Comparison of ENCODE assay signal across 12 mouse cellular contexts in the genomic region with DNA sequence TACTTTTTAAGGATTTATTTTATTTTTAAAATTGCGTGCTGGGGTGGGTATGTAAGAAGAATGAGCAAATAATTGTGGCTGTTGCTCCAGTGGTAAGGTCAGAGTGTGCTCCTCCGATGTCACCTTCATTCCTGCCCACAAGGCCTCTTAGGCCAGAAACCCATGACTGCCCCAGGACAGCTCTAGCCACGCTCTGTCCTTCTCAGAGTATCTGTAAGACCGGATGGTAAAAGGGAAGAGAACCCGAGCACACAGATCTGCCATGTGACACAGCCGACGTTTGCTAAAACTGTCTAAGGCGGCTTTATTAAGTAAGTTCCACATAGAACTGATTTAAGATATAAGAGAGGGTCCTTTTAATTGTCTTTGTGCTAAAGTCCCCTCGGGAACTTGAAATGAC.
DNase-seq lines count a peak whose midpoint lies in the region; ATAC-seq and TF ChIP-seq lines count a peak whose summit lies in the region.
"Had no signal": no experiment of that assay in that cellular context is flagged by ENCODE, and none has a peak within 500 bp of the region (broad histone marks: within the 10 kb centered on the region; RNA-seq: fewer than 3 reads in every experiment).

No protein-coding gene starts in this region.

- H3K27me3 ChIP-seq in heart, embryonic 13.5 days (replicated peaks) = 0 out of 2 replicates have a peak, but pooled peaks cover 3% of the 10 kb centered on the region
- no peaks in the 10 kb centered on the region for H3K27me3 ChIP-seq in intestine, postnatal 0 days (replicated peaks; ENCODE audit: control insufficient read depth, insufficient read depth, low read length)
- H3K27me3 ChIP-seq in intestine, embryonic 16.5 days (replicated peaks; ENCODE audit: control insufficient read depth, insufficient read depth, low read length) = no peaks in the 10 kb centered on the region
- no peaks in the 10 kb centered on the region for H3K27me3 ChIP-seq in neural tube, embryonic 13.5 days
- H3K27me3 ChIP-seq: embryonic facial prominence, embryonic 13.5 days; heart, embryonic 15.5 days; liver, embryonic 13.5 days; midbrain, embryonic 12.5 days; stomach, embryonic 15.5 days had no signal

- H3K36me3 ChIP-seq in heart, embryonic 13.5 days = no peaks in the 10 kb centered on the region
- H3K36me3 ChIP-seq in intestine, postnatal 0 days (ENCODE audit: control insufficient read depth, insufficient read depth) = no peaks in the 10 kb centered on the region
- no peaks in the 10 kb centered on the region for H3K36me3 ChIP-seq in intestine, embryonic 16.5 days (ENCODE audit: control insufficient read depth, insufficient read depth, low read length)
- no peaks in the 10 kb centered on the region for H3K36me3 ChIP-seq in neural tube, embryonic 13.5 days
- H3K36me3 ChIP-seq: embryonic facial prominence, embryonic 13.5 days; heart, embryonic 15.5 days; liver, embryonic 13.5 days; midbrain, embryonic 12.5 days; stomach, embryonic 15.5 days had no signal

- 72% methylated on average over 9 of the region's 9 CpGs for WGBS in heart, embryonic 13.5 days
- WGBS in intestine, postnatal 0 days = 73% methylated on average over 9 of the region's 9 CpGs
- WGBS in intestine, embryonic 16.5 days = 69% methylated on average over 9 of the region's 9 CpGs
- 84% methylated on average over 9 of the region's 9 CpGs for WGBS in neural tube, embryonic 13.5 days

- H3K9me3 ChIP-seq in heart, embryonic 13.5 days = no peaks in the 10 kb centered on the region
- no peaks in the 10 kb centered on the region for H3K9me3 ChIP-seq in intestine, postnatal 0 days (ENCODE audit: control insufficient read depth)
- no peaks in the 10 kb centered on the region for H3K9me3 ChIP-seq in intestine, embryonic 16.5 days (ENCODE audit: control insufficient read depth, low read length)
- H3K9me3 ChIP-seq in neural tube, embryonic 13.5 days = no peaks in the 10 kb centered on the region
- H3K9me3 ChIP-seq: embryonic facial prominence, embryonic 13.5 days; heart, embryonic 15.5 days; liver, embryonic 13.5 days; midbrain, embryonic 12.5 days; stomach, embryonic 15.5 days had no signal

- H3K4me1 ChIP-seq in heart, embryonic 13.5 days = peaks cover 5% of the 10 kb centered on the region; the same call in 1 of the 2 replicates
- H3K4me1 ChIP-seq in intestine, postnatal 0 days (replicated peaks; ENCODE audit: control insufficient read depth, insufficient read depth, low read length) = no peaks in the 10 kb centered on the region
- H3K4me1 ChIP-seq in intestine, embryonic 16.5 days (ENCODE audit: control insufficient read depth, insufficient read depth, low read length) = 0 out of 2 replicates have a peak, but pooled peaks cover 2% of the 10 kb centered on the region
- H3K4me1 ChIP-seq in neural tube, embryonic 13.5 days (replicated peaks) = peaks cover 10% of the 10 kb centered on the region
- H3K4me1 ChIP-seq: heart, embryonic 15.5 days; midbrain, embryonic 12.5 days had no signal

- peak overlapping the region; percentile 53 for H3K4me2 ChIP-seq in heart, embryonic 13.5 days
- H3K4me2 ChIP-seq in intestine, postnatal 0 days (replicated peaks; ENCODE audit: low read depth) = peak overlapping the region; percentile 57; the same call in 1 of the 2 replicates
- no peak overlapping the region for H3K4me2 ChIP-seq in intestine, embryonic 16.5 days (ENCODE audit: low read depth, low read length)
- H3K4me2 ChIP-seq in neural tube, embryonic 13.5 days = peak overlapping the region; percentile 43
- H3K4me2 ChIP-seq: midbrain, embryonic 12.5 days had no signal

- H3K4me3 ChIP-seq in heart, embryonic 13.5 days = no peak overlapping the region
- no peak overlapping the region for H3K4me3 ChIP-seq in intestine, postnatal 0 days (ENCODE audit: low read depth, low read length)
- H3K4me3 ChIP-seq in intestine, embryonic 16.5 days (ENCODE audit: low read length) = no peak overlapping the region
- H3K4me3 ChIP-seq in neural tube, embryonic 13.5 days = no peak overlapping the region
- H3K4me3 ChIP-seq: embryonic facial prominence, embryonic 13.5 days; heart, embryonic 15.5 days; liver, embryonic 13.5 days; midbrain, embryonic 12.5 days had no signal

- H3K27ac ChIP-seq in heart, embryonic 13.5 days (replicated peaks) = no peak overlapping the region
- H3K27ac ChIP-seq in intestine, postnatal 0 days (ENCODE audit: low read depth, low read length) = peak overlapping the region; percentile 3; the same call in 1 of the 2 replicates
- no peak overlapping the region for H3K27ac ChIP-seq in intestine, embryonic 16.5 days (ENCODE audit: low read length)
- no peak overlapping the region for H3K27ac ChIP-seq in neural tube, embryonic 13.5 days (replicated peaks)
- H3K27ac ChIP-seq: embryonic facial prominence, embryonic 13.5 days; heart, embryonic 15.5 days; liver, embryonic 13.5 days; midbrain, embryonic 12.5 days; stomach, embryonic 15.5 days had no signal

- DNase-seq in heart, adult 18-20 months = no peak
- DNase-seq in neural tube, embryonic 10.5 days (ENCODE audit: extremely low spot score, low spot score) = no peak
- DNase-seq in ovary, adult 18-20 months (ENCODE audit: low spot score) = no peak

- 0 out of 2 replicates have a peak overlapping the region, but pooled peaks have one; percentile 51 for H3K9ac ChIP-seq in heart, embryonic 13.5 days
- H3K9ac ChIP-seq in intestine, postnatal 0 days (ENCODE audit: low read depth, low read length) = no peak overlapping the region
- no peak overlapping the region for H3K9ac ChIP-seq in intestine, embryonic 16.5 days (ENCODE audit: low read depth, low read length)
- H3K9ac ChIP-seq in neural tube, embryonic 13.5 days = no peak overlapping the region
- H3K9ac ChIP-seq: embryonic facial prominence, embryonic 13.5 days; heart, embryonic 15.5 days; liver, embryonic 13.5 days; midbrain, embryonic 12.5 days; stomach, embryonic 15.5 days had no signal

- ATAC-seq in heart, embryonic 13.5 days (ENCODE audit: extremely low read depth, insufficient number of reproducible peaks, low FRiP score, low TSS enrichment) = no peak
- no peak for ATAC-seq in intestine, postnatal 0 days
- ATAC-seq in intestine, embryonic 16.5 days = no peak
- ATAC-seq in neural tube, embryonic 13.5 days (ENCODE audit: low read depth) = no peak

- no peak for TF ChIP-seq CTCF in intestine, postnatal 0 days (IDR thresholded peaks at IDR 0.05; ENCODE audit: low read depth)
